Mouse (Mus musculus) 3T3-L1 (cell line): ENCODE measurements at regions not wholly inside any gene's neighbourhood (a gene's known extent, or its start where the extent isn't known, plus 50 kb on each side); places are given as distances from the start of the nearest gene placed in this dataset.
"Not testable (repeated sequence)": the region's sequence is repeated elsewhere in the genome, so short reads cannot be mapped to it uniquely, and the experiment has no call there.

Experiments
- DNase-seq: peaks from one replicate; pipeline ENCODE4 v3.0.0-alpha.2; 2015; ENCODE audit warnings: low read depth, low spot score

DNA sequence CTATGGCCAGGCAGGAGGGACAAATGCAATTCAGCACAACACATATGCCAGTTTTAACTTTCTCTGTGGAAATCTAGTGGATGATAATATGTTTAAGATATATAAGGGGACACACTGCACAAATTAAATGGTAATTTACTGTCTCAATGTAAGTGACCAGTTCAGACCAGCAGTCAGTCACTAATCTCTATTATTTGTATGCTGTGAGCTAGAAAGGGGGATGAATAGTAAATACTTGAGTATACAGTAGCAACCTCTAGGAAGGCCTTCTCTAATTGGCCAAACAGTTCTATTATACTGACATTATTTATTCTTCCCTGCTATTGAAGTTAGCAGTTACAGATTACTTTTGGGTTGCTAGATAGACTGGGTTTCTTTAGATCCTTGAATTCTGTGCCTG is 391.2 kb downstream of the Fign start:
- no peak for DNase-seq

DNA sequence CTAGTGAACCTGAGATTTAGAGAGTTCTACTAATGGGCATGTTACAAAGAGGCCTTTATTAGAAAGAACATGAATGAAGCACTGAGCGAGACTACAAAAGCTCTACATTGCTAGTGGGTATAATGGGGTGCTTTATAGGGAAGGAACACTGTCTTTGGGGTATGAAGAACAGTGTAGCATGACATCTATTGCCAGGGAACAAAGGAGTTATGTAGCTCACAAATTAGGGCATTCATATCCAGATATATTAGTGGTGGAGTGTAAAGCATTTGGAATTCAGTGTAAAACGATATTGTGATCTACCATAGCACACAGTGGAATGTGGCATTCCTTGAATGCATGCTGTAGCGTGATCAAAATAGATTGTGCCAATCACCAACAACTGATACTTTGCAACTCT is 391.7 kb downstream of the Fign start:
- no peak for DNase-seq

DNA sequence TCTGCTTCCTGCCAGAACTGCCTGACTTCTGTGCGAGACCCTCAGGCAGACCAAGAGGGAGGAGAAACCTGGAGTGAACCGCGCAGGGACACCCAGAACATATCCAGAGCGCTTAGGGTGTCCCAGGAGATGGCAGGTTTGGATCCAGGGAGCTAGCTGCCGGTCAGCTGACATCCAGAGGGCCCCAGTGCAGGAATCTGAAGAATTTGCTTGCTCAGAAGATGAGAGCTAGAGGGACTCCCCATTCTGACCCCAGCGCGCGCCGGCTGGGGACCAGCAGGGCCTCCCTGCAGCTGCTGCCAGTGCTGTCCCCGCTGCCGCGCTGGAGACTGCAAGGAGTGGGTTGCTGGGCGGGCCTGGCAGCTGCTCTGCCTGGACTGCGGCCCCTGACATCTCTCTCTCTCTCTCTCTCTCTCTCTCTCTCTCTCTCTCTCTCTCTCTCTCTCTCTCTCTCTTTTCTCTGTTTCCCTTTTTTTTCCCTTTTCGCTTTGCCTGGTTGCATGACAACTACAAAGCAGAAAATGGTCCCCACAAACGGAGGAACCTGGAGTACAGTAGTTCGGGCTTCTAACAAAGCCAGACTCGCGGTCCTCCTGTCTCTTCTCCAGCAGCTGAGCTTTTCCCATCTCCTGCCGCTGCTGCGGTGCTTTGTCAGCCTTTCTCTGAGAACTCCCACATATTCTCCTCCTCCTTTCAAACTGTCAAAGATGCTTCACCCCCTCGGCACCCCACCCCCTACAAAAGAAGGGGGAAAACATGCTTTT is 395.3 kb downstream of the Fign start:
- peak; percentile 19 for DNase-seq

DNA sequence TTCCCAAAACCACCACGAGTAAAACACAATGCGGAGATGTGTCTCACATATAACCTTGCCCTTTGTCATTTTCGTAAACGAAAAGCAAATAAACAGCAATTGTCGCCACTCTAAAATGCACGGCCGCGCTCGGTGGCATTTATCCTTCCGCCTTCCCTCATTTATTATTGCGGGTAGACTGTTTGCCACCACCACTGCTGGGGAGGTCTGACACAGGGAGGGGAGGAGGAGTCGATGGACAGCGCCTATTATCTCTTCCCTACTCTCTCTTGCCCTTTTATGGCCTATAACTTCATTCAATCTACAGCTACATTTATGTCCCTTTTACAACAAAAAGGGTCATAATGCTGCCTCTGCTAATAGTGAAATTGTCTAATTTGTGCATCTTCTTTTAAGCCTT is 396.0 kb downstream of the Fign start:
- DNase-seq = no peak

DNA sequence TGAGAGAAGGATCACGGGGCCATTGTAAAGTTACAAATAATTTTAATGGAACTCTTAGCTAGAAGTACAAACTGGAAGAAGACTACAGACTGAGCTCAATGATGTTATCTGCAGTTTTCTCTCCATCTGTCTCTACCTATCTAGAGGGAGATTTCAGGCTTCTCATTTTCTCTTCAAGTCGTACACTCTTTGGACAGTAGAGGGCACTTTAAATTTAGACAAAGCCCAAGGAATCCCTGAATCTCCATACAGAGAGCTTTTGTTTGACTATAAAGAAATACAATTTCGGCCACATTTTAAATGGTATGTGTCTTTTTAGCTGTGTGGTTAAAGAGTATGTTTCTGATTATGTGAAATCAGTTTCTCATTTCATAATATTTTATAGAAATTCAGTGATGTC is 397.6 kb downstream of the Fign start:
- peak; percentile 76 for DNase-seq

DNA sequence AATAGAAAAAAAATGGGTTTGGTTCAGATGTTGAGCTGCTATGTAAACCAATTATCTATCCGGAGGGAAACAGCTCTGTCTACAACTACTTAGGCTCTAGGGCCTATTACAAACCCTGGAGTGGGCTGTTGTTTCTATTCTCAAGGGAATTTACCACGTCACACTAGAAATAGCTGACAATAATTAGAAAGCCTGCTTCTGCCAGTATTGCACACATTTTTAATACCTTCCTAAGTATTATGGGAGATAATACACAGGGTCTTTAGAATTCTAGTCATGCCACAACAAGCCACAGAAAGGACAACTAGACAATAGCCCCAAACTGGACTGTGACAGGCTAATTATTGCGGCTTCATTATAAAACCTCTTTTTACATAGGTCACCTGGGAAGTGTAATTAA is 428.1 kb downstream of the Fign start:
- no peak for DNase-seq

DNA sequence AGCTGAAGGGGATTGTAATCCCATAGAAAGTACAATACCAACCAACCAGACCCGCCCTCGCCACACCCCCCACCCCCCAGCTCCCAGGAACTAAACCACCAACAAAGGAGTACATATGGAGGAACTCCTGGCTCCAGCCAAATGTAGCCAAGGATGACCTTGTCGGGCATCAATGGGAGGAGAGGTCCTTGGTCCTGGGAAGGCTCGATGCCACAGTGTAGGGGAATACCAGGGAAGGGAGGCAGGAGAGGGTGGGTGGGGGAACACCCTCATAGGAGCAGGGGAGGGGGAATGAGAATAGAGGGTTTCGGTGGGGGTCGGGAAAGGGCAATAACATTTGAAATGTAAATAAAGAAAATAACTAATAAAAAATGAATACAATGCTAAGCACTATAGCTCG is 429.1 kb downstream of the Fign start:
- no peak for DNase-seq

DNA sequence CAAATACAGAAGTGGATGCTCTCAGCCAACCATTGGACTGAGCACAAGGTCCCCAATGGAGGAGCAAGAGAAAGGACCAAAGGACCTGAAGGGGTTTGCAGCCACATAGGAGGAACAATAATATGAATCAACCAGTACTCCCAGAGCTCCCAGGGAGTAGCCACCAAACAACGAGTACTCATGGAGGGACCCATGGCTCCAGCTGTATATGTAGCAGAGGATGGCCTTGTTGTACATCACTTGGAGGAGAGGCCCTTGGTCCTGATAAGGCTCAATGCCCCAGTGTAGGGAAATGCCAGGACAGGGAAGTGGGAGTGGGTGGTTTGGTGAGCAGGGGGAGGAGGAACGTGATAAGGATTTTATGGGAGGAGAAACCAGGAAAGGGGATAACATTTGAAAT is 437.9 kb downstream of the Fign start:
- DNase-seq = not testable (repeated sequence)
